Mouse (Mus musculus) spleen, adult 2 months (tissue): ENCODE measurements around the gene Erich6. TPM values are rescaled to one million over a fixed set of nuclear protein-coding genes. Genes with fewer than 3 reads are reported as not detected.
"Not testable (repeated sequence)": the region's sequence is repeated elsewhere in the genome, so short reads cannot be mapped to it uniquely, and the experiment has no call there.

Experiments used
- DNase-seq, 2 experiments: peaks; one replicate each; pipeline versions ENCODE4 v3.0.0 to v3.0.0-alpha.2; 2012 to 2021; ENCODE audit warnings: low spot score in 2 of 2, low read depth in 1 of 2
- H3K27ac ChIP-seq: fragments of 200-500 bp; 2 replicates; pipeline ENCODE4 v1.5.1; 2012; ENCODE audit warnings: low read length, inconsistent platforms; ENCODE audit not compliant: insufficient read depth
- H3K27me3 ChIP-seq: fragments of 200-500 bp; 2 replicates; pipeline ENCODE4 v1.6.1; 2012; ENCODE audit warnings: mild to moderate bottlenecking, moderate library complexity, low read length, inconsistent platforms; ENCODE audit not compliant: control insufficient read depth, insufficient read depth
- H3K36me3 ChIP-seq: fragments of 200-500 bp; 2 replicates; pipeline ENCODE4 v1.6.1; 2012; ENCODE audit warnings: mild to moderate bottlenecking, low read length, inconsistent platforms; ENCODE audit not compliant: control insufficient read depth, insufficient read depth
- H3K4me1 ChIP-seq: fragments of 200-500 bp; 2 replicates; pipeline ENCODE4 v1.6.1; 2011; ENCODE audit warnings: inconsistent platforms; ENCODE audit not compliant: control insufficient read depth, insufficient read depth, insufficient read length
- H3K4me3 ChIP-seq: fragments of 200-500 bp; 2 replicates; pipeline ENCODE4 v1.5.1; 2011; ENCODE audit warnings: mild to moderate bottlenecking, inconsistent platforms; ENCODE audit not compliant: insufficient read depth, insufficient read length; ENCODE audit errors: extremely low read depth
- CTCF ChIP-seq: fragments of 200-500 bp; IDR thresholded peaks from 2 replicates; pipeline ENCODE4 v1.5.1; 2011; ENCODE audit warnings: mild to moderate bottlenecking, inconsistent platforms; ENCODE audit not compliant: insufficient read depth, insufficient read length, insufficient replicate concordance; ENCODE audit errors: extremely low read depth
- POLR2A ChIP-seq: fragments of 200-500 bp; IDR thresholded peaks from 2 replicates; pipeline ENCODE4 v1.6.1; 2011; ENCODE audit warnings: low read depth, low read length, inconsistent platforms
- WGBS: fragments of 180-500 bp; shearing (Covaris S2); methylation state at CpG from one replicate; pipeline ENCODE4 v1.1.7; 2018; 5-methylcytosine and 5-hydroxymethylcytosine counted together
- polyA plus RNA-seq: library from polyadenylated mRNA; depleted of rRNA; stranded (reverse); fragments of >200 nt; gene quantifications from 2 replicates; pipeline ENCODE4 v1.2.3, GENCODE M21; 2012

Gene Erich6
- polyA plus RNA-seq, 1 experiment: not detected

DNA sequence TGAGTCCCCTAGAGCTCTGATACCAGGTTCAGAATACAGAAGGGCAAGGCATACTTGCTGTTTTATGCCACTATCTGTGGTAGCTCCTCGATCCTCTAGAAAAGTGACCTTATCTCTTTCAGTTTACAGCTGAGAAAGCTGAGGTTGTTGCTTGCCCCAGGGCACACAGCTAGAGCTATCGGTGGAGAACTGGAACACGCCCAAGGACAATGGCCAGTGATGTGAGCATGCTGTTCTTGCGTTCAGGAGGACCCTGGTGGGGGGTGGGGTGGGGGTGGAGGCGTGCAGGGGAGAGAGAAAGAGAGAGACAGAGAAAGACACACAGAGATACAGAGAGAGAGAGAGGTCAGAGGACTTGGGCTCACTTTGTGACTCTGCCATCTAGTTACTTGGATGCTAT is 27.0 kb downstream of the Erich6 start:
- no peak overlapping the region for H3K27ac ChIP-seq
- WGBS: 89% methylated on average over 5 of the region's 5 CpGs
- H3K36me3 ChIP-seq: no peaks in the 10 kb centered on the region
- no peak for DNase-seq
- no peaks in the 10 kb centered on the region for H3K27me3 ChIP-seq
- H3K4me3 ChIP-seq: no peak overlapping the region
- H3K4me1 ChIP-seq: no peaks in the 10 kb centered on the region
- TF ChIP-seq POLR2A (no peak), CTCF (no peak)

- H3K4me1 ChIP-seq: no peaks in the 10 kb centered on the region
- TF ChIP-seq POLR2A (no peak), CTCF (no peak)
- WGBS: 86% methylated on average over 4 of the region's 4 CpGs
- H3K36me3 ChIP-seq: no peaks in the 10 kb centered on the region
- DNase-seq: no peak
- H3K4me3 ChIP-seq: no peak overlapping the region
- H3K27ac ChIP-seq: no peak overlapping the region
- H3K27me3 ChIP-seq: no peaks in the 10 kb centered on the region
These were observed 28.5 kb downstream of the Erich6 start for GRCm38 (mm10) chr3:58608506-58608905.

DNA sequence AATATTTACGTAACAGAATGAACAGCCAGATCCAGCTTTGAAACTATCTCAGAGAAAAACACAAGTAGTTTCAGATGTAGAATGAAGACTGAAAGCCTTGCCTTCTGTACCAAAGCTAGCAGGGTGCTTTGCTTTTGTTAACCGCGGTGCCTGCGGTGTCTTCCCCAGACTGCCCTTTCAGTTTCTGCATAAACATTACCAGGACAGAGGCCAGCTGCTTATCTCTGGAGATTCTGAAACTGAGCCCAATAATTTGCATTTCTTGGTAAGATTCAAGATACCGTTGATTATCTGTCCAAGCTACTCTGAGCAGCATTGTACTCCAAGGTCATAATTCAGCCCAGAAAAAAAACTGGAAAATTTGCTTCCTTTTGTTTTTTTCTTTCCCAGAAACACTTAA is 43.4 kb downstream of the Erich6 start:
- H3K4me3 ChIP-seq: no peak overlapping the region
- 75% methylated on average over 5 of the region's 5 CpGs for WGBS
- DNase-seq: no peak
- TF ChIP-seq POLR2A (no peak), CTCF (no peak)
- H3K4me1 ChIP-seq: no peaks in the 10 kb centered on the region
- H3K27me3 ChIP-seq: no peaks in the 10 kb centered on the region
- H3K36me3 ChIP-seq: peaks cover 16% of the 10 kb centered on the region
- no peak overlapping the region for H3K27ac ChIP-seq

DNA sequence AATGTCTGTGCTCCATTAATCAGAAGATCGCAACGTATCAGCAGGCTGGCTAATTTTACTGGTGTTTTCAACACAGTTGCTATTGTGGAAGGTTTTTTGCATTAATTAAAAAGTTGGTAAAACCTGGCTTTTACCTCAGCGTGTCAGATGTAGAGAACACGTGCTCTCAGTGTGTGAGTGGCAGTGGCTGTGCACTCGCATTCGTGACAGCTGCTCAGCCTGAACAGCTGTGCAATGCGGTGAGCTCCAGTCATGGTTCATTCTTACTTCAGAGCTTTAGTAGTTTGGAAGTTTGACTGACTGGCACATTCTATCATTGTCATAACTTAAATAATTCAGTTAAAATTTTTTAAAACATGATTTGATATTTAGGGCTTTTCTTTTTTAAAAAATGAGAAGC is 44.3 kb downstream of the Erich6 start:
- not testable (repeated sequence) for H3K27ac ChIP-seq, H3K4me1 ChIP-seq, H3K27me3 ChIP-seq, DNase-seq, H3K4me3 ChIP-seq
- WGBS: 78% methylated on average over 7 of the region's 7 CpGs
- H3K36me3 ChIP-seq: peaks cover 16% of the 10 kb centered on the region

- peaks cover 20% of the 10 kb centered on the region for H3K36me3 ChIP-seq
- not testable (repeated sequence) for DNase-seq, H3K4me1 ChIP-seq, H3K27ac ChIP-seq, H3K4me3 ChIP-seq, H3K27me3 ChIP-seq
- WGBS: 96% methylated on average over 4 of the region's 4 CpGs
These were observed 46.5 kb downstream of the Erich6 start for GRCm38 (mm10) chr3:58590544-58590943.

- peaks cover 9% of the 10 kb centered on the region for H3K4me1 ChIP-seq
- no peak for TF ChIP-seq CTCF
- no peak for TF ChIP-seq POLR2A
- peak overlapping the region; percentile 14; the same call in 1 of the 2 replicates for H3K27ac ChIP-seq
- no peaks in the 10 kb centered on the region for H3K27me3 ChIP-seq
- H3K36me3 ChIP-seq: peaks cover 6% of the 10 kb centered on the region
- H3K4me3 ChIP-seq: no peak overlapping the region
- WGBS: 64% methylated on average over 5 of the region's 5 CpGs
- DNase-seq: no peak
These were observed 54.1 kb downstream of the Erich6 start for GRCm38 (mm10) chr3:58582788-58583426.

DNA sequence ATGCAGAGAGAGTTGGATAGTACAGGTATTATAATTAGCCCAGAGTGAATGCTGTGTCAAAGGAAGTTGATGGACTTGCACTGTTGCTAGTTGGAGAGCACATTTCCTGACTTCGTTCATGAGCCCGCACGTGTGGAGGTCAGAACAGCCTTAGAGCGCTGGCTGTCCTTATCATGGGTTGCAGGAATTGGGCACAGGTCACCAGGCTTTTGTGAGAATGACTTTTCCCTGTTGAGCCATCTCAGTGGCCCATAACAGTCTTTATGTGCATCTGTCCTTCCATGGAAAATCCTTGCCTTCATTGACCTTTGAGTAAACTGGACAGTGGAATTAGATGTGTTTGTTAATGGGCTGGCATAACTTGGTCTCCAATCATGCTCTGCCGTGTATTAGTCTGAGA is 54.7 kb downstream of the Erich6 start:
- H3K36me3 ChIP-seq: peaks cover 3% of the 10 kb centered on the region
- no peaks in the 10 kb centered on the region for H3K27me3 ChIP-seq
- H3K4me3 ChIP-seq: no peak overlapping the region
- DNase-seq: no peak
- TF ChIP-seq POLR2A (no peak), CTCF (no peak)
- 28% methylated on average over 5 of the region's 5 CpGs for WGBS
- H3K4me1 ChIP-seq: peaks cover 9% of the 10 kb centered on the region
- H3K27ac ChIP-seq: peak overlapping the region; percentile 14; the same call in 1 of the 2 replicates
